Mouse (Mus musculus): ENCODE results near the gene Pkn3.
"Not testable (repeated sequence)": the region's sequence is repeated elsewhere in the genome, so short reads cannot be mapped to it uniquely, and the experiment has no call there.

The Pkn3 gene

DNA sequence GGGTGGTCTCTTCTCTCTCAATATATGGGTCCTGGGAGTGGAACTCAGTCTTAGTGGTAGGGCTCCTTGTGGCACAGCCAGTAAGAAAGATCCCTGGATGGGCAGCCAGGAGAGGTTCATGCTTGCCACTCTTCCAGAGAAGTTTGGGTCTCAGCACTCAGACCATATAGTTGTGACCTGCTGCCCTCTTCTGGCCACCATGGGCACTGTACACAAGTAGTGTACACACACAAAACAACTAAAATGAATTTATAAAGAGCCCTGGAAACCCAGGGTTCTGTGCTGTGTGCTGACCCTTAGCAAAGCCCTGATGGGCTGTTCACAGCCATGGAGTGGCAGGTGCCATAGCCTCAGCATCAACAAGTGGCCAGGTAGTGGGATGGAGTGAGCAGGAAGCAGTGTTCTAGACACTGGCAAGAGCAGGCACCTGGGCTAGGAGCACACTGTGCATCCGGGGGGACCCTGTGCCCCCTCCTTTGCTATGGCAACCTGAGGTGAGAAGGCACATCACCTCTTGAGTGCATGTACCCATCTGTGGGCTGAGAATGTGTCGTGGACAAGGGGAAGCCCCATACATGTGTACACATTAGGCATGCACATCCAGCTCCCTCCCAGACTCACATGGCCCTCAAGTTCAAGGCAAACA lies 18.5 kb downstream of the Pkn3 start:
- DNase-seq (ENCODE audit: inconsistent ontology term): peak; percentile 32

DNA sequence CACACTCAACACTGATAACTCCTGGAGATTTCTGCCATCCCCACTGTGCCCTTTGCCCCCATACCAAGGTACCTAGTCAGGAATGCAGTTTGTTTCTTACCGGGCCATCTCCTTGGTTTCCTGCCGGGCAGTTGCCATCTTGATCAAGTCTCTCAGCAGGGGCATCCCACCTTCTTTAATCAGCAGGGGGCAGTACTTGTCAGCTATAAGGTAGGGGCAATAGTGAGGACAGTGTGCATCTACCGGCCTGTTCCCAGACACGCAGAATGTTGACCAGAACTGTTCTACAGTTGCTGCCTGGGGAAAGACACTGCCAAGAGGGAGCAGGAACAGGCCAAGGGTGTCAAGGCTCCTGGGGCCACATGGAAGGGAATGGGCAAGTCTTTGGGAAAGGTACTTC lies 22.7 kb downstream of the Pkn3 start:
- DNase-seq (ENCODE audit: inconsistent ontology term): no peak

DNA sequence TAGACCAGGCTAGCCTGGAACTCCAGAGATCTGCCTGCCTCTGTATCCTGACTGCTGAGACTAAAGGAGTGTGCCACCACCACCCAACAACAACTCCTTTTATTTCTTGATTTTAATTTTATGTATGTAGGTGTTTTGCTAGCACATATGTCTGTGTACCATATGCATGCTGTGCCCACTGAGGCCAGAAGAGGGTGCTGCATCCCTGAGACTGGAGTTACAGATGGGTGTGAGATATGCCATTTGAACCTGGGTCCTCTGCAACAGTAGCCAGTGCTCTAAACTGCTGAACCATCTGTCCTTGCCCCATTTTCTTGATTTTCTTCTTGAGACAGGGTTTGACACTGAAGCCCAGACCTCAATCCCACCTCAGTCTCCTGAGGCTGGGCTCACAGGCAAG lies 28.9 kb downstream of the Pkn3 start:
- DNase-seq (ENCODE audit: inconsistent ontology term): peak; percentile 14

DNA sequence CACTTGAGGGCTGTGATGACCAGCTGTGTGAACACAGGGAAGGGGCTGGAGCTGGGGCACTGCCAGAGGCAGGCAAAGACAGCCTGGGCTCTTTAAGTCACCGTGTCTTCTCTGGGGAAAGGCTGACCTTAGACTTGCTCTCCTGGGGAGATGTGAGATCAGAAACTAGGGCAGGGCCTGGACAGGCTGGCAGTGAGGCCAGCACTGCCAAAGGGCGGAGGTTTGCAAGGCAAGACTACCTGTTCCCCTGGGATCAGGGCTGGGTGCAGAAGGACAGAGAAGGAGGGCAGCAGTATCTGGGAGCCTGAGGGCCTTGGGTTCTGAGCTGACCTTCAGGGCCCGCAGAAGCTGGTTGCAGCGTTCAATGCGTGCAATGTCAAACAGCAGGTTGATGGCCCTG lies 30.2 kb downstream of the Pkn3 start:
- no peak for DNase-seq (ENCODE audit: inconsistent ontology term)

DNA sequence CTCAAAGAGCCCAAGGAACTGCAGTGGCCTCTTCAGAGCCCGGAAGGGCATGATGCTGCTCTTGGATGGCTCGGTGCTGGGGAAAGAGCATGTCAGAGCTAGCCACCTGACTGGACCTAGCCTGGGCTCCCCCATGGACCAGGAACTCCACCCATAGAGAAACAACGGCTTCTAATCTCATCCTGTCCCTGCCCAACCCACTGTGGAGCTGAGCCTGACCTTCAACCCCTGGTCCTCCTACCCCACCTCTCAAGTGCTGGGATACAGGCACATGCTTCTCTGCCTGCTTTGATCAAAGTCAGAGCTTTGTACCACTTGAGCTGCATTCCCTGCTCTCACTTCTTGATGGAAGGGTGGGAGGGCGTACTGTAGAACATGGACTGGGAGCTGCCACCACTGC lies 30.8 kb downstream of the Pkn3 start:
- no peak for DNase-seq (ENCODE audit: inconsistent ontology term)

DNA sequence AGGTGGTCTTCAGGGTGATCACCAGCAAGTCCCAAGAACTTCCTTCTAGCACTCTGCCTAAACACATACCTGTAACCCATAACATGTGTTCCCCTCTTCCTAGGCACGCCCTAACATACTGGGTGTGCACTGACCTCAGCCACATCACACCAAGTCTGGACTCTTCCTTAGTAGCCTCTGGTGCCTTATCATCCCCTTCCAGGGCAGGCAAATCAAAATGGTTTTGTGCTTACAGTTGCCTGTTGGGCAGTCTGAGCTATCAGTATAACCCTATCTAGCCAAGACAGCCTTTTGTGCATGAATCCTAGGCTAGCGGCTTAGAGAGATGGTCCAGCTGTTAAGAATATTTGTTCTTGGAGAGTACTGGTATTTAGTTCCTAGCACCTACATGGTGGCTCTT lies 34.0 kb downstream of the Pkn3 start:
- no peak for DNase-seq (ENCODE audit: inconsistent ontology term)

DNA sequence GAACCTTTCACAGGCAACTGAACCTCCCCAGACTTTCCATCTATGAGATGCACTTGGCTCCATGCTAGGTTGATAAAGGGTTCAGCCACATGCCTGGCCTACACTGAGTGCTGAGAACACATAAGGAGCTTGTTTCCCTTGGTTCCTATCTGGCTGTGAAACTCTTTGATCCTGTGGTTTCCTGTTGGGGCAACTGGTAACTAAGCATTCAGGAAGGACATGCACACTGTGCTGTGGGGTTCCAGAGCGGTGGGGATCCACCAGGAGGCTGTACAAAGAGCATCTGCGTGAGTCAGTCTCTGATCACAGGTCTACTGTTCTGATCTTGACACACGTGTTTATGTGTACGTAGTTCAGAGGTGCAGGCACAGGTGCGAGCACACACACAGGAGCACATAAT lies 35.1 kb downstream of the Pkn3 start:
- DNase-seq (ENCODE audit: inconsistent ontology term): no peak

DNA sequence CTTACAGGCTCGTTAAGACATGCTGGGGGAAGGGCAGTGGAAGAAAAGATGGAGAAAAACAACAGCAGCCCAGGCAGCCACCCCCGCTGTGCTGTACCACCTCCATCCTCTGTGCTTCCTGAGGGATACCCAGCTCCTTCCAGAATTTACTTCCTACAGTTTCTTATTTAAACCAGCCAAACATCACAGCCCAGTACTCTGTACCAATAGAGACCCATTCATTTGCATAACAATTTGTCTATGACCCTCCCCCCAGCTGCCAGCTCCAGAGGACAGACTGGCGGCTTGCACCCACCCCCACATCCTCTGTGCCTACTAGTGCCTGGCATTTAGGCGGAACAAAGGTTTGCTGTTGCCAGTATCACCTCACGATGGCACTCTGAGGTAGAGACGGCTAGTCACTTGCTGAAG lies 42.2 kb downstream of the Pkn3 start:
- DNase-seq (ENCODE audit: inconsistent ontology term): peak; percentile 22

DNA sequence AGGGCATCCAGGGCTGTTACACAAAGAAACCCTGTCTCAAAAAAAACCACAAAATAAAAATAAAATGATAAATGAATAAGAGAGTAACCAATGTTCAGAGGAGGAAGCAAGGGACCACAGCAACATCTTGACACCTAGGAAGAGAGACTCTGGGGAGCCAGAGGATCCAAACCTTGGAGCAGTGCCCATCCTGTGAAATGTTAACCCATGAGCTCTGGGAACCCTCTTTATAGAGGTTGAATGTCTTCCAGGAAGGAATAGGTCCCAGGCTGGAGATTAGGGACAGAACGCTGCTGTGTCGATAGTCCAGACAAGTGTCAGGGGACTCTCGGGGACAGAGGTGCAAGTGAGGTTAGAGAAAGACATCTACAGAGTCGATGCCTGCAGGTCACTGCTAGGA lies 42.8 kb downstream of the Pkn3 start:
- DNase-seq (ENCODE audit: inconsistent ontology term): no peak

DNA sequence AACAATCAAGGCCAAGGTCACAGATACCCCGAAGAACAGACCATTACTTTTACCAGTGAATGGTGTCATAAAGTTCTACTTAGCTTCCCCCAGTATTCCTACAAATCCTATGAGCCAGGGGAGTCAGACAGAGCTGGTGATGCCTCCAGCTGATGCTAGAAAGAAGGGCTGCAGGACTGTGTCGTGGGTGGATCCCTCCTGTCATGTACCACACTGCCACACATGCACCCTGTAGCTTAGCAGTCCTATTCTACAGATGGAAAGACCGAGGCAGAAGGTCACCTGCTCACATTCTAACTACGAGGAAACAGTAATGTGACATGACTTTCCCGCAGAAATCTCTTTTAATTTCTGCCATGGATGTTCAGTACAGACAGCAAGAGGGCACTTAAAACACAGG lies 45.3 kb downstream of the Pkn3 start:
- DNase-seq (ENCODE audit: inconsistent ontology term): no peak

DNA sequence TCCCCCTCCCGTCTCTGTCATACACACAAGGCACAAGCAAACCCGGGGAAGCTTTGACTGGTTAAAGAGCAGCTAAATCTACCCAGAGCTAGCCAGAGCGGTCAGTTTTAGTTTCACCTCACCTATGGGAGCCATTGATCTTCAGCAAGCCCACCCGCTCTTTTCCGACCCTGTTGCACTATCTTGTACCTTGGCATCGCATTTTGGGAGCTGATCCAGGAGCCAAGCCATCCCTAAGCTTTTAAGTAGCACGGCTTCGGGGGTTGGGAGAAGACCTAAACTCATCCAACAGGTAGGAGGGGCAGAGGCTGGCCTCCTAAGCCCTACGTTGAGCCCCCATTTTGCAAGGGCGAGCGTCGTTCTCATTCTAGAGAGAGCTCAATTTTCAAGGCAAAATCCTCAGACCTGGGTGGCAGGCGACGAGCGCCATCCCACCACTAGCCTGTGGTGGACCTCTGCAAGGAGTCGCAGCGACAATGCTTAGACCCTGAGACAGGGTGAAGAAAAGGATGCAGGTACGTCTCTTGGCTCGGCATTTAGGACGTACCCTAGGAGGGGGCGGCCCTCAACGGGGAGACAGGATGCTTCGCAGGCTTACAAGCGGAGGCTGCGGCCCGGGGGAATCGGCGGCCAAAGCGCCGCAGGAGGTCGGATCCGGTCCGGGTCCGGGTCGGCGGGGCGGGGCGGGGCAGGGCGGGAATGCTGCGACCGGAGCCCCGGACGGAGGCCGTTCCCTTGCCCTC lies 46.4 kb downstream of the Pkn3 start:
- DNase-seq (ENCODE audit: inconsistent ontology term): no peak

DNA sequence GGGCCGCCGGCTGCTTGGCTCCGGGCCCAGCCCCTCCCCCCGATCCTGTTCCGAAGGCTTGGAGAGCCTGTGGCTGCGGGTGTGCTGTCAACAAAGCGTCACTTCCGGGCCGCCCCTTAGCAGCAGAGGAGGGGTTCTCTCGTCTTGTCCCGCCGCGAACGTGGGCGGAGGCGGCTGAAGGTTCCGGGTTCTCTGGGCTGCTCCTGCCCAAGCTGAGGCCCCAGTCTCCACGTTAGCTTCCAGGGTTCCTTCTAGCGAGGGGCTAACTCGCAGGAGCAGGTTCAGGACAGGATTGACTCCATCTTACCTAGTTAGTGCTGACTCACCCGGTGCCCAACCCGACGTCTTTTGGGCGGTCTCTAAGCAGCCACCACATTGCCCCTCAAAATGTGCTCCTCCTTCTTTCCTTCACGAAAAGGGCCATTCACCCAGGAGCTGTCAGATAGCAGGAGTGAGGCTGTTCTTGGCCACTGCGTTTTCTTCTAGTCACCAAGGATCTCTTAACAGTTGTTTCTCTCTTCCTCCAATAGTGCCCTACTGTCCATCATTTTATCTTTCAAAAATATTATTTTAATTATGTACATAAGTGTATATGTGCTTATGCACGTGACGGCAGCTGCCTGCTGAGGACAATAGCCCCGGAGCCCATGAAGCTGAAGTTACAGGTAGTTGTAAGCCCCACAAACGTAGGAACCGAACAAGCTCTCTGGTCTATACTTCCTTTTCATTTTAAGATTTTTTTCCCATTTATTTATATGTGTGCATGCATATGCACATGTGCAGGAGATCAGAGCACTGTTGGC lies 47.2 kb downstream of the Pkn3 start, which contains the start of gene Zer1:
Gene Zer1, minus strand, starts transcription at position 114 of the 803 bp plus-strand sequence.
- peak; percentile 97 for DNase-seq (ENCODE audit: inconsistent ontology term)

DNA sequence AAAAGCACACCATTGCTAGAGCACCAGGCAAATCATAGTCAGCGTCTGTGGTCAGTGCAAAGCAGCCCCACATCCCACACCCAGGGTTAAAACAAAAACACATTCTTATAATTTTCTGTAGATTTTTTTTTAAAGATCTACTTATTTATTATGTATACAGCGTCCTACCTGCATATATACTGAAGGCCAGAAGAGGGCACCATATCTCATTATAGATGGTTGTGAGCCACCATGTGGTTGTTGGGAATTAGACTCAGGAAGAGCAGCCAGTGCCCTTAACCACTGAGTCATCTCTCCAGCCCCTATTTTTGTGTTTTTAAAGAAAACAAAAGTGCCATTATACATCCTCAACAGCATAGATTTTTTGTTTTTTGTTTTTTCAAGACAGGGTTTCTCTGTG lies 51.3 kb downstream of the Pkn3 start:
- DNase-seq (ENCODE audit: inconsistent ontology term): peak; percentile 22

DNA sequence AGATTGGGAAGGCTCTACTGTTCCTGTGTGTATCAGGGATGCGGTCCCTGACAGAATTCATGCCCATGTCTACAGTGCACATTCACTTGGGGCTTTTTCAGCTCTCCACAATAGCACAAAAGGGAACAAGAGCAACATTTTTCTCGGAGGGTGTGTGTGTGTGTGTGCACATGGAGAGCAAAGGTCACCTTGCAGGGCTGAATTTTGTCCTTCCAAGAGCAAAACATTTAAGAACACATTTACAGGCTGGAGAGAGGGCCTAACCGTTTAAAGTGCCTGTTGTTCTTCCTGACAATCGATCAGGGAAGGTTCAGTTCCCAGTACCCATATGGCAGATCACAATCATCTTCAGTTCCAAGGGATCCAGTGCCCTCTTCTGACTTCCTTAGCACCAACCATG lies 52.7 kb downstream of the Pkn3 start:
- no peak for DNase-seq (ENCODE audit: inconsistent ontology term)

DNA sequence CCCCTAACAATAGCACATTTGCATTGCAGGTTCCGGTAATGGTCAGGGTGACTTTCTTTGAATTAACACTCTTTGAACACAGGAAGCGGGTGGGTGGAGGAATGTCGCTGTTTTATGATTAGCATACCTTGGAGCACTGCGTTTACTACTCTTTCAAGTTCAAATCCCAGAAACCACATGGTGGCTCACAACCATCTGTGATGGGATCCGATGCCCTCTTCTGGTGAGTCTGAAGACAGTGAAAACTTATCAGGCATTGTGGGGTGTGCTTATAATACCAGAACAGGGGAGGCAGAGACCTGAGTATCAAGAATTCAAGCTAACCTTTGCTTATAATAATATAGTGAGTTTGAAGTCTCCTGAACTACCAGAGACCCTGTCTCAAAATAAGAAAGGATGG lies 53.8 kb downstream of the Pkn3 start:
- DNase-seq (ENCODE audit: inconsistent ontology term): not testable (repeated sequence)

DNA sequence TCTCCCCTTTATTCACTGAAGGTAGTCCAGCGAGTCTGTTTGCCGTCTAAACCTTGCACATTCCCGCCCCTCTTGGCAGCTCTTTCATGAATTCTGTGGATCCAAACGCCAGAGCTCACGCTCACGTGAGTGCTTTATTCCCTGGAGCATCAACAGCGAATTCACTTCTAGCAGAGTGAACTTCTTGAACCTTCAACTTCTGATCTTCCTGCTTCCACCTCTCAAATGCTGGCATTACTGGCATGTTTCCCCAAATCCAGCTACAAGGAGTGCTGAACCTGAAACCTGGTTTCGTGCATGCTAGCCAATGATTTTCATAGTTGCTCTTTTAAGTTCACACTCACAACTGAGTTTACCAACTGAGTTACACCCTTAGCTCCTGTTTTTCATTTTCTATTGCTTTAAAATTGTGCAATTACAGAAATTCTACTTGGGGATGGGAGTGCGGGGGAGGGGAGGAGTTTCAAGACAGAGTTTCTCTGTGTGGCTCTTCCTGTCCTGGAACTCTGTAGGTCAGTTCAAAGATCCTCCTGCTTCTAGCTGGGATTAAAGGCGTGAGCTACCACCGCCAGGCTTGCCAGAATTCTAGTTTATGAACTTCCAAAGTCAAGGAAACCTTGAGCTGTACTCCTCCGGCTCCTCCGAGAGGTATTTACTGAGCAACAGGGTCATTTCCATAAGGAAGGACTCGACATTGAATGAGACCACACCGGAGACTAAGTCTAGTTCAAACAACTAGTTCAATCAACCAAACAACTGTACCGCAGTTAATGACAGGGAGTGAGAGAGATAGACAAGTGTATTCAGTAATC lies 55.5 kb downstream of the Pkn3 start:
- DNase-seq (ENCODE audit: inconsistent ontology term): peak; percentile 68

DNA sequence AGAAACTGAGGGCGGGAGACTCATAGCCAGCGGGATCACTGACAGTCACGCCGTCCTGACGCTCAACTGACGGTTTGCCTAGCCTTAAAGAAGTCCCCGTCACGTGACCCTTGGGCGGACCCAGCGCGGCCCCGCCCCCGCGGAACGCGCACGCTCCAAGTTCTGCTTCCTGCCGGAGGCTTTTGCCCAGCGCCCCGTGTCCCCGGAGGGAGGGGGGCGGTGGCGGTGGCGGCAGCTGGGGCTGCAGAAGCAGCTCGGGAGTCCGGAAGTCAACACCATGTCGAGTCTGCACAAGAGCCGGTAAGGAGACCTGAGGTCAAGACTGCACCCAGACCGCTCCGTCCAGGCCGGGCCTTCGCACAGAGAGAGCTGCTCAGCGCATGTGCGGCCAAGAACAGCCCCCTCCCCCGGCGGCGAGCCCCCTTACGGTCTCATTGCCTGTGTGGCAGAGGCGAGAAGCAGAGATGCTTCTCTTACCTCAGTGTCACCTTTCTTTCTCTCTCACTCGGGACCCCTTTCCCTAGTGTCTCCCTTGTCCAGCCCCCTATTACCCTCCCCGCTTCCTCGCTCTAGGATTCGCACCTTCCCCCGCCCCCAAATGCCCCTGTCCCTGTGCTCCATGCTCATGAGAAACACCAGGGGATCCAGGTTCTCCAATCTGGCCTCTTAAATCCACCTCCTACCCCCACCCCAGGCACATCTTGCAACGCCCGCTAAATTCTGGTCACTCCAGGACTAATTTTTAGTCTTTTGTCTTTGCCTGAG lies 56.3 kb downstream of the Pkn3 start, which contains the start of gene Tbc1d13:
Gene Tbc1d13, plus strand, starts transcription at position 134 of the 765 bp plus-strand sequence.
- DNase-seq (ENCODE audit: inconsistent ontology term): peak; percentile 98

DNA sequence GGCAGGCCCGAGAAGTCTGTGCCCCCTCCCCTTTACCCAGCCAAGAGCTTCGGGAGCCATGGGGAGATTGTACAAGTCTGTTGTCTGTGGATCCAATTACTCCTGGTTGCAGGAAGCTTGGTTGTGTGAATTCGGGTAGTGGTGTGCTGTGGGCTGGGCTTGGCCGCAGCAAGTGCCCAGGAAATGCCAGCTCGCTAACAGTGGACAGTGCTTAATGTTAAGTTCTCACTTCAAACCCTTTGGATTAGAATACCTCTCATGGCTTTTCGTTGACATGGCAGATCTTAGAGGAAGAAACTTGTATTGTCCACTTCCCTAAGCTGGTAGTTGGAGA lies 56.9 kb downstream of the Pkn3 start:
- DNase-seq (ENCODE audit: inconsistent ontology term): no peak

DNA sequence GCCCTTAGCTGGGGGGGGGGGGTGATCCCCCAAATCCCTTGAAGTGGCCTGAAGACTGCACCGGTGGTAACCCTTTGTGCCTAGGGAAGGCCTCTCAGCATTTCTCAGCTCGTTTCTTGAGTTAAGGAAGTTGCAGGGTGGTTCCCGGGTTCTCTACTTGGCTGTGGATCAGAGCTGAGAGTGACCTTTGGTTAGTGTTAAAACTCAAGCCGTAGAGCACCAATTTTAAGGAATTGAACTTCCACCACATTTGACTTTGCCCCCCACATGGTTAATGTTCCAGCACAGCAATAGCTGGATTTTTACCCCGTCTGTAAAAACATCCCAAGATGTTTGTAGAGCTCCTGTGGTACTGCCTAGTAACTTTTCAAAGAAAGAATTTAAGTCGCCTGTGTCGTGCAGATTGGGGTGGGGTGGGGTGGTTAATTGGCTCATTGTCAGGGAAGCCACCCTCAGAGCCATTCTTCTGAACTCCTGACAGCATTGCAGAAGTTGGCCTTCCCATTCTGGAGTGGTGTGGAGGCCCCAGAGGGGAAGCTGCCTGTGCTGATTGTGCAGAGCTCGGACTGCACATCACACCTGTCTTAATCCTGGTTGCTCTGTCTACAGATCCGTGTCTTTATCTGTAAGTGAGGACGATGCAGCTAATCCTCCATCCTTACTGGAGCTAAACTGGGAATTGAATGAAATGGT lies 57.6 kb downstream of the Pkn3 start:
- DNase-seq (ENCODE audit: inconsistent ontology term): no peak

DNA sequence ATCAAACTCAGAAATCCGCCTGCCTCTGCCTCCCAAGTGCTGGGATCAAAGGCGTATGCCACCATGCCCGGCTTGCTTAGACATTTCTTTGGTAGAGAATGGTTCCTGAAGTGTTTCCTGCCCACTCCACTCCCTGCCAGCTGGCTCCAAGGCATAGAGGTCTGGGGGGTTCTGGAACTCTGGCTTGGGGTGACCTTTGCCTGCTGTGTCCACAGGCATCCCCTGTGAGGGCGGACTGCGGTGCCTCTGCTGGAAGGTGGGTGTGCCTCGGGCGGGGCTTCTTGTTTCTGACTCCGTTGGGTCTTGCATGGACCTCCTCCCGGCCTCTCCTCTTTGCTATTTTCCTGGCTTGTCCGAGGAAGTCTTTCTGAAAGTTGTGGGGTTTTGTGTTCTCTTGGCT lies 59.0 kb downstream of the Pkn3 start:
- no peak for DNase-seq (ENCODE audit: inconsistent ontology term)

All from Muller cell, postnatal 12 days (primary cell).